Mouse (Mus musculus) kidney, adult 2 months (tissue): Measurements from ENCODE around the gene Wwox.

Source experiments
- CTCF ChIP-seq: fragments of 200-500 bp; conservative IDR thresholded peaks from 2 replicates; pipeline ENCODE4 v1.5.1; 2011; ENCODE audit warnings: low read depth, mild to moderate bottlenecking, control low read depth, low read length, moderate library complexity, mixed read lengths; ENCODE audit not compliant: insufficient read depth, insufficient read length
- POLR2A ChIP-seq: fragments of 200-500 bp; IDR thresholded peaks from one replicate; pipeline ENCODE4 v1.6.1; 2011; ENCODE audit warnings: low read depth, low read length, control low read depth

DNA sequence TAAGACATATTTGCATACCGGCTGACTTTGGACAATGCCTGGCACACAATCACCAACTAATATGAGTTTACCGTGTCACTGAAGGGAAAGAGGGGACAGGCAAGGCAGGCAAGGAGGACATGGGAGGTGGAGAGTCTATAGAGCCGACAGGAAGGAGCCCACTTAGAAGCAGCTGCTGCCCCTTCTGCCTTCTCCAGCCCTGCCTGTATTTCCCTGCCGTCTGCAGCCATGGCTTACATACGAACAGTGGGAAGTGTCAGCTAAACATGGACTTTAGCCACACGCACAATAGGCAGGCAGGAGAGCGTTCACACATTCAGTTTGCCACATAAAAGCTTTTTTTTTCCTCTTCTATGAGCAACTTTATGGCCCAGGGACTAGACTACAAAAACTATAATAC, 863.0 kb downstream of the Wwox start:
- TF ChIP-seq CTCF (no peak), POLR2A (no peak)
